Mouse (Mus musculus) MN1 (cell line): ENCODE data around the gene Fam131c.
A peak's percentile ranks its signal among the peaks of the same experiment; 100 is the strongest.

ENCODE experiments used
- DNase-seq: peaks from one replicate; pipeline ENCODE4 v3.0.0-alpha.2; 2016; ENCODE audit warnings: low spot score

Gene Fam131c

GRCm38 (mm10) chr4:141359222-141359621, 8.8 kb upstream of the Fam131c start:
- DNase-seq: no peak

DNA sequence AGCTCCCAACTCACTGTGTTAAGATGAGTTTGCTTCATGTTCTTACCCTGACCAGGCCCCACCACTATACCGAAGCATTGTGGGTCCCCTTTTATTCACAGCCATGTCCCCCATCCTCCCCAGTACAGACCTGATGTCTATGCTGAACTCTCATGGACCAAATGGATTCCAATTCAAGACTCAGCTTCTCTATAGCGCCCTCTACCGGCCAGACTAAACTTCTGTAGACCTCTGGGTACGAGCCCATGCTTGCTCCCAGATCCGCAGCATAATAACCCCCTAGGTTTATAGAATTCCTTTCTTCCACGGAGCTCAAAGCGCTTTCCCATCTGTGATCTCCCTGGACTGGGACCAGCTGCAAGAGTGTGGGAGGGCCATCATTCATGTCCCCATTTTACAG, 7.2 kb upstream of the Fam131c start:
- no peak for DNase-seq

DNA sequence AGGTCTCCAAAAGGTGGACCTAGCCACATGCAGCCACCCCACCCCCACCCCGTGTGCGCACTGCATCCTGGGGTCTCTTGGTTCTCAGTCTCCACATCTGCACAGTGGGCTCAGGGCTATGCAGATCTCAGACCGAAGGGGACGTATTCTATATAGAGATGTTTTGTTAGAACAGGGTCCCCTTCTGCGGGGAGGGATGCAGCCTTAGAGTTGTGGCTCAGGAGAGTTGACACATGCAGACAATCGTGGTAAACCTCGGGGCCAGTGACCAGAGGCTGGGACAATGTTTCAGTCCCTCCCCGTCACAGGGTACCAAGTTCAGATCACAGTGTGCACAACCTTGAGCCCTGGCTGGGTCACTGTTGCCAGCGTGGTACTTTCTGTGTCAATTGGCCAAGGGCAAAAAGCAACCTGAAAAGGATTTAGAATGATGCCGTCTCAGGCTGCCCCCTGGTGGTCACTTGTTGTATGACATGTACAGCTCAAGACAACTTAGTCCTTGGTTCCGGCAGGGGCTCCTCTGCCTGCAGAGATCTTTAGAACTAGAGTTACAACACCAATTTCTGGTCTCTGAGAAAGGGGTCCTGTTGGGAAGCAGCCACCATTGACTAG, 5.0 kb upstream of the Fam131c start:
- DNase-seq: peak; percentile 82

DNA sequence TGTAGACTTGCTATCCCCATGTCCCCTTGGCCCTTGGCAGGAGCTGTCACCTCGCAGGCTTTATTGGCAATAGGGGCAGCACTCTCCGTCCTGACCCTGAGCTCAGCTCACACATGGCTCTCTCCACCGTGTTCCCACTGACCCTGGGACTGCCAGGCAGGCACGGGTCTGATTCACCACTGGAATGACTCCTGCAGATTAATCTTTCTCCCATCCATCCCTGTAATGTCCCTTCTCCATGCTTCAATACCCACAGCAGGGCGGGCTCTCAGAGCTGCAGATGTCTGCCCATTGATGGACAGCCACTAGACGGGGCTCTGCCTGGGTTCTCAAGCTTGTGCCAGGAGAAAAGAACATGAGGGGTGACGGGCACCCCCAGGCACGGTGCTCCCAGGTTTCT, 2.9 kb upstream of the Fam131c start:
- DNase-seq: no peak

GRCm38 (mm10) chr4:141365876-141366275, 2.1 kb upstream of the Fam131c start:
- DNase-seq: peak; percentile 54

GRCm38 (mm10) chr4:141372426-141372825, 4.4 kb downstream of the Fam131c start:
- no peak for DNase-seq

DNA sequence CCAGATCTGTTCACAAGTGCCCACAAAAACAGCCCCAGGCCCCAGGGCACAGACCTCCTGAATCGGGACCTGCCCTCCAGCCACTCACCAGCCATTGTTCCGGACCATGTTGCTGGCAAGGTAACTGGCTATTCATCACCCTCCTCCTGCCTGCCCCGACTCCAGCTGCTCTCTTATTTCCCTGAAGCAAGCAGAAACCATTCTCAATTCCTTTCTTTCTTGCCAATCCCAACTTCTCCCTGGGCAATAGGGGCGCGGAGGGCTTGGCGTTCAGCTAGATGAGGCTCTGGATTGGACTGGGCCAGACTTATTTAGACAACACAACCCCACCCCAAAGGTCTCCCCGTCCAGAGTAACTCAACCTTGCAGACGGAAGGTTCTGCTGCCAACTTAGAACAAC, 11.7 kb downstream of the Fam131c start:
- no peak for DNase-seq

DNA sequence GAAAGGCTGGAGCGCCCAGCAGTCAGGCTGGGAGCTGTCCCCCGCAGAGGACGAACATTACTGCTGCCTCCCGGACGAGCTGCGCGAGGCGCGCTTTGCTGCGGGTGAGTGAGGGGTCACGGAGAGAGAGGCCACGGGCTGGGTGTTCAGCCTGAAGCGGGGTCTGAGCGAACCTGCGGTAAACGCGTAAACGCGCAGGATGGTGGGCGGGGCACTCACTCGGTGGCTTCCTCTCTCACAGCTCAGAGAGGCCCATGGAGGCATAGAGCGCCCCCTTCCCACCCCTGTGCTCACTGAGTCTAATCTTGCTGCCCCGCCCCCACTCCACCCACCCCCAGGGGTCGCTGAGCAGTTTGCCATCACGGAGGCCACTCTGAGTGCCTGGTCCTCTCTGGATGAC, 14.4 kb downstream of the Fam131c start:
- no peak for DNase-seq

GRCm38 (mm10) chr4:141385275-141385674, 17.3 kb downstream of the Fam131c start:
- peak; percentile 80 for DNase-seq

DNA sequence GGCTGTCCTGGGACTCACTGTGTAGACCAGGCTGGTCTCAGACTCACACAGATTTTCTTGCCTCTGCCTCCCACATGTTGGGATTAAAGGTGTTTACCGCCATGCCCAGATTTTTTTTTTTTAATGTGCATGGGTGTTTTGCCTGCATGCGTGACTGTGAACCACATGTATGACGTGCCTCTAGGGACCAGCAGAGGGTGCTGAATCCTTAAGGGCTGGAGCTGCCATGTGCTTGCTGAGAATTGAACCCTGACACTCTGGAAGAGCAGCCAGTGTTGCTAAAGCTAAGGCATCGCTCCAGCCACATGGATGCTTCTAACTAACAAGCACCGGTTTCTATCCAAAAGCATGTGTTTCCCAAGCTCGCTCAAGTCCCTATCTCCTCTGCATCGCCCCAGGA, 18.1 kb downstream of the Fam131c start:
- DNase-seq: no peak

- DNase-seq: peak; percentile 78
Observed at GRCm38 (mm10) chr4:141387093-141387784, 19.2 kb downstream of the Fam131c start.

DNA sequence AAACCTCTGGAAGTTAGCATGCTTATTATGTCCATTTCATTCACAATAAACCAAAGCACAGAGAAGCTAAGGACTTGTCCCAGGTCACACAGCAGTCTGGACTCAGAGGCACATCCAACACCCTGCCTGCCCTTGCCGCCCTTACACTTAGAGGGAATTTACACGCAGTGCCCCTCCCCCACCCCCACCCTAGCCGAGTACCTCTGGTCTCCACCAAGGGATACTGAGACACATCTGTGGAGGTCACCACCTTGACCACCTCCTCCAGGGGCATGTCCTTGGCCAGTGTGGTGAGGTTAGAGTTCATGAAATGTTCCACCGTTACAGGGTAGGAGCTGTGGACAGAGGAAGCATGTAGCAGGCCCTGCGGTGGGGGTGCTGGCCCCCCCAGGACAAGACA, 19.9 kb downstream of the Fam131c start:
- DNase-seq: no peak

- DNase-seq: no peak
Observed at GRCm38 (mm10) chr4:141389366-141390150, 21.5 kb downstream of the Fam131c start.

GRCm38 (mm10) chr4:141391293-141391692, 23.3 kb downstream of the Fam131c start:
- DNase-seq: no peak

GRCm38 (mm10) chr4:141394751-141395150, 26.7 kb downstream of the Fam131c start:
- DNase-seq: no peak

GRCm38 (mm10) chr4:141397861-141398260, 29.8 kb downstream of the Fam131c start:
- DNase-seq: no peak

- no peak for DNase-seq
Observed at GRCm38 (mm10) chr4:141398545-141398944, 30.5 kb downstream of the Fam131c start, which contains the start of gene Clcnka. Clcnka (minus strand) TSS chr4:141398724.

GRCm38 (mm10) chr4:141400171-141400570, 32.2 kb downstream of the Fam131c start:
- no peak for DNase-seq

- DNase-seq: peak; percentile 87
Observed at GRCm38 (mm10) chr4:141404518-141405313, 36.7 kb downstream of the Fam131c start.

- no peak for DNase-seq
Observed at GRCm38 (mm10) chr4:141405314-141405622, 37.2 kb downstream of the Fam131c start.

DNA sequence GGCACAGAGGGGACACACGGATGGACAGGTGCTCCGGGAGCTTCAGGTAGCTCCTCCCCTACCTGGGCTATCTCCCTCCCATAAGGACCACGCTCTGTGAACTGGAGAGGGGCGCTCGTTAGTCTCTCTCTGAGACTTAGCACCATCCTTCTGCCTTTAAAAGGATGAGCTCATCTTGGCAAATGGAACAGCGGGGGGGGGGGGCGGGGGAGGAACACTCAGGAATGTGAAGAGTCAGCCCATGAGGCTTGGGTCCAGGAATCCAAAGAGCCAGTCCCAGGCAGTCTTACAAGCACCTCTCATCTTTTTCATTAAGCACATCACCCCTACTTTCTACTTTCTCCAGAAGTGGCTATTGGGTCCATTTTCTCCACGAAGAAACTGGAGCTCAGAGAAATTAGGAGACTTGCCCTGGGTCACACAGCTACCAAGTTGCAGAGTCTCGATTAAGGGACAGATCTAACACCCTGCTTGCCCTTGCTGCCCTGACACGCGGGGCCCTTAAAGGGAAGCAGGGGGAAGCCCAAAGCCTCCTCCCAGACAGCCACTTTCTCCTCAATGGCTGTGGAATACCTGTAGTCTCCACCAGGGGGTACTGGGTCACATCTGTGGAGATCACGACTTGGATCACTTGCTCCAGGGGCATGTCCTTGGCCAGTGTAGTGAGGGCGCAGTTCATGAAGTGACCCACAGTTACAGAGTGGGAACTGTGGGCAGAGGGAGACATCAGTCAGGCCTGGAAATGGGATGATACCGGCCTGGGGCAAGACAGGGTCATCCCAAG, 38.7 kb downstream of the Fam131c start:
- DNase-seq: peak; percentile 78

DNA sequence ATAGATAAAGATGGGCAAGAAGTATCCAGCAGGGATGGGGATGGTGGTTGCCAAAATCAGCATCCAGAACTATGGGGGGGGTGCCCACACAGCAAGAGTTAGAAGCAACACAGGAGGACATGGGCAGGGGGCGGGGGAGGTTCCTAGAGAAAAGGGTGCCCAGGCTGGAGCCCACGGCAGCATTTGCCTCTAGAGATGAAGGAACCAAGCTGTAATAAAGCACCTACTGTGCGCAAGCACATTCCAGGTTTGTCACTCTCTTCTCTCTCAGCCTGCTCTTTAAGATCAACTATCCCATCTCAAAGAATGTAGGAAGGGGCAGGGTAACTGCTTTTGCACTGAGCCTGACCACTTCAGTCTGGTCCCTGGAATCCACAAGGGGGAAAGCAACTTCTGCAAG, 40.6 kb downstream of the Fam131c start:
- DNase-seq: no peak
